Mouse (Mus musculus) lung, embryonic 16.5 days (tissue): Measurements from ENCODE around the gene Mitf. TPM values are rescaled to one million over a fixed set of nuclear protein-coding genes. Genes with fewer than 3 reads are reported as not detected.
A peak's percentile ranks its signal among the peaks of the same experiment; 100 is the strongest.

Experiments used
- ATAC-seq: fragments of 200-750 bp; cut with Nextera tagmentation; 2 replicates; pipeline ENCODE4 v1.8.0; 2017; ENCODE audit warnings: low read depth, mild to moderate bottlenecking, moderate library complexity
- H3K27ac ChIP-seq: fragments of 300-500 bp; sonication (generic); 2 replicates; pipeline ENCODE4 v1.5.1; 2014; ENCODE audit warnings: mild to moderate bottlenecking, control low read depth, low read length
- H3K27me3 ChIP-seq: fragments of 300-500 bp; sonication (generic); 2 replicates; pipeline ENCODE4 v1.6.1; 2014; ENCODE audit warnings: low read depth, low read length, mixed read lengths; ENCODE audit not compliant: control insufficient read depth, insufficient read depth
- H3K36me3 ChIP-seq: fragments of 300-500 bp; sonication (generic); 2 replicates; pipeline ENCODE4 v1.6.1; 2014; ENCODE audit warnings: low read length; ENCODE audit not compliant: control insufficient read depth, insufficient read depth
- H3K4me1 ChIP-seq: fragments of 300-500 bp; sonication (generic); replicated peaks from 2 replicates; pipeline ENCODE4 v1.6.1; 2014; ENCODE audit warnings: low read length, mixed read lengths; ENCODE audit not compliant: control insufficient read depth, insufficient read depth
- H3K4me2 ChIP-seq: fragments of 300-500 bp; sonication (generic); 2 replicates; pipeline ENCODE4 v1.6.1; 2014; ENCODE audit warnings: low read depth, low read length, control low read depth
- H3K4me3 ChIP-seq: fragments of 300-500 bp; sonication (generic); 2 replicates; pipeline ENCODE4 v1.5.1; 2014; ENCODE audit warnings: mild to moderate bottlenecking, low read length, control low read depth
- H3K9ac ChIP-seq: fragments of 300-500 bp; sonication (generic); 2 replicates; pipeline ENCODE4 v1.6.1; 2014; ENCODE audit warnings: low read length, control low read depth
- H3K9me3 ChIP-seq: fragments of 300-500 bp; sonication (generic); 2 replicates; pipeline ENCODE4 v1.6.1; 2016; ENCODE audit warnings: low read length; ENCODE audit not compliant: control insufficient read depth
- WGBS: fragments of 180-500 bp; shearing (Covaris S2); extraction: QIAGEN DNeasy Blood & Tissue Kit; methylation state at CpG from one replicate; pipeline ENCODE4 v1.1.7; 2014; 5-methylcytosine and 5-hydroxymethylcytosine counted together
- polyA plus RNA-seq: library from polyadenylated mRNA; unstranded; fragments of >200 nt; fragmentation: Nextera tagmentation; extraction: Ambion mirVana; gene quantifications from 2 replicates; pipeline ENCODE4 v1.2.1, GENCODE M21; 2015

The Mitf gene
- polyA plus RNA-seq, 1 experiment from 2014 or later = 2.3 TPM

DNA sequence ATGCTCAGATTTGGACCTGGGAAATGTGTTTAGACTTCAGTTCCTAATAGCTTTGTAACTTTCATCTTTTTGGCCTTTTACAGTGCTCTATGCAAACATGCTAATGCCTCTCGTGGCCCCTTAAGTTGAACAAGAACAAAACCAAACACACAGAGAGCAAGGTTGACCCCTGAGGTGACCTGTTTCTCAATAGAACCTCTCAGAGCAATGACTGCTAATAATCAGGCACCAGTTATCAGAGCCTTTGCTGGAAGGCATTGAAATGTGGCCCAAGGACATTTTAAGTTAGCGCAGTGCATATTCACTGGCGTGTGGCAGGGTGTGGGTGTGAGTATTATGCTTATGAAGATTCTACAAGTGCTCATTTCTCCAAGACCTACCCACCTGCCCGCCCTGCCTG lies 194.7 kb downstream of the Mitf start:
- no peaks in the 10 kb centered on the region for H3K27me3 ChIP-seq
- WGBS = 37% methylated on average over 4 of the region's 4 CpGs

GRCm38 (mm10) chr6:98003114-98003513 lies 196.3 kb downstream of the Mitf start:
- no peaks in the 10 kb centered on the region for H3K27me3 ChIP-seq
- H3K4me1 ChIP-seq = peaks cover 2% of the 10 kb centered on the region
- H3K9me3 ChIP-seq = no peaks in the 10 kb centered on the region
- WGBS = 24% methylated on average over 3 of the region's 3 CpGs
- ATAC-seq = peak; percentile 26; the same call in 1 of the 2 replicates
- no peak overlapping the region for H3K4me2 ChIP-seq
- no peak overlapping the region for H3K4me3 ChIP-seq
- H3K36me3 ChIP-seq = no peaks in the 10 kb centered on the region
- no peak overlapping the region for H3K27ac ChIP-seq
- H3K9ac ChIP-seq = no peak overlapping the region

More for the DNA sequence above, 194.7 kb downstream of the Mitf start:
- no peak overlapping the region for H3K9ac ChIP-seq
- no peaks in the 10 kb centered on the region for H3K9me3 ChIP-seq
- no peak overlapping the region for H3K4me3 ChIP-seq
- H3K4me2 ChIP-seq = no peak overlapping the region
- no peak overlapping the region for H3K27ac ChIP-seq
- no peaks in the 10 kb centered on the region for H3K36me3 ChIP-seq
- peak; percentile 70 for ATAC-seq
- H3K4me1 ChIP-seq = peaks cover 2% of the 10 kb centered on the region

DNA sequence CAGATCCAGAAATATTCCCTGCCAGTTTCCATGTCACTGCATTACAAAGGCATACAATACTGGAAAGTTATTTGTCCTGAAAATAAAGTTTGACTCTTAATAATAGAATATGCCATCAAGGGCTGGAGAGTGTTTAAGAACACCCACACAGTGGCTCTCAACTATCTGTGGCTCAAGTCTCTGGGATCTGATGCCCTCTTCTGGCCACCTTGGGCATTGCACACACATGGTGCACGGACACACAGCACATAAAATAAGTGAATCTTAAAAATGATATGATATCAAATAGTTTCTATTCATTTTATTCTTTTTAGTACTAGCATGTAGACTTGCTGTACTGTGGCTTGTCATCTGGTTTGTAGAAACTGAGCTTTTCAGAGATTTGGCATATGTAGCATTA lies 198.7 kb downstream of the Mitf start:
- Histone ChIP-seq H3K9me3 (no peaks in the 10 kb centered on the region), H3K9ac (no peak overlapping the region), H3K36me3 (no peaks in the 10 kb centered on the region), H3K27me3 (no peaks in the 10 kb centered on the region), H3K4me2 (no peak overlapping the region), H3K4me1 (peaks cover 2% of the 10 kb centered on the region; the same call in 1 of the 2 replicates), H3K27ac (no peak overlapping the region), H3K4me3 (no peak overlapping the region)
- ATAC-seq = no peak
- WGBS = 72% methylated on average over 1 of the region's 1 CpGs

DNA sequence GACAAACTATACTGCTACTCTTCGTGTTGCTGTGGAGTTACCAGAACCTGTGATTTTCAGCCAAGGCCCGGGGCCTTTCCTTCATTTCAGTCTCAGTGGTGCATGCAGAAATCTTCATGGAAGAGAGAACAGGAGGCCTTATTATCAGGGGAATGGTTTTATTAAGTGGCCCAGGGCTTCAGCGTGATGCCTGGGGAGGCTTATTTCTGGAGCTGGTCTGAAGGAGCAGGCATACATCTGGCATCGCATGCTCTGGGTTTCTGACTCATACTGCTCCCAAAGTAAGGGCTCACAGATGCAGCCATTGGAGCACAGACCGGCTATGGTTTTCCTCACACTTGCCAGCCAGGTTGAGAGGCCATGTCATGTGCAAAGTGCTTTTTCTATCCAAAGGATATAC lies 208.2 kb downstream of the Mitf start:
- Histone ChIP-seq H3K4me3 (no peak overlapping the region), H3K9me3 (no peaks in the 10 kb centered on the region), H3K9ac (no peak overlapping the region), H3K4me2 (no peak overlapping the region), H3K27ac (no peak overlapping the region), H3K4me1 (no peaks in the 10 kb centered on the region), H3K27me3 (no peaks in the 10 kb centered on the region), H3K36me3 (no peaks in the 10 kb centered on the region)
- ATAC-seq = no peak
- WGBS = 85% methylated on average over 5 of the region's 5 CpGs

DNA sequence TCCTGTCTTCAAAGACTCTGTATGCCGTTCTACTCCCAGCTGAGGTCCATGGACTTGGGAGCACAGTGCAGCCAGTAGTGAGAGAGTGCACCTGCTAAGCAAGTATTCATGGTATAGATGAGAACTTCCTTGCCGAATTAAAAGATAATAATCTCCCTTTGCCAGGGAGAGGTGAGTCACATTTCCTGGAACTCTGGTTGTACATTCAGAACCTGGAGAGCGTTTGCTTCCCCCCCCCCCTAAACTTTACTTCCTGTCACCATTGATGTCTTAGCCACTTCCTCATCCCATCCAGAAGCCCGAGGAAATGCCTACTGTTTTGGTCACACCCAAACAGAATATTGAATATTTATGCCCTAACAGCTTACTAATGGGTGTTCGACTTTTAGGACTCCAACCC lies 209.0 kb downstream of the Mitf start:
- no peaks in the 10 kb centered on the region for H3K9me3 ChIP-seq
- H3K4me3 ChIP-seq = no peak overlapping the region
- H3K4me1 ChIP-seq = no peaks in the 10 kb centered on the region
- WGBS = 61% methylated on average over 5 of the region's 5 CpGs
- H3K36me3 ChIP-seq = no peaks in the 10 kb centered on the region
- no peak for ATAC-seq
- no peak overlapping the region for H3K27ac ChIP-seq
- no peak overlapping the region for H3K9ac ChIP-seq
- H3K27me3 ChIP-seq = no peaks in the 10 kb centered on the region
- no peak overlapping the region for H3K4me2 ChIP-seq

DNA sequence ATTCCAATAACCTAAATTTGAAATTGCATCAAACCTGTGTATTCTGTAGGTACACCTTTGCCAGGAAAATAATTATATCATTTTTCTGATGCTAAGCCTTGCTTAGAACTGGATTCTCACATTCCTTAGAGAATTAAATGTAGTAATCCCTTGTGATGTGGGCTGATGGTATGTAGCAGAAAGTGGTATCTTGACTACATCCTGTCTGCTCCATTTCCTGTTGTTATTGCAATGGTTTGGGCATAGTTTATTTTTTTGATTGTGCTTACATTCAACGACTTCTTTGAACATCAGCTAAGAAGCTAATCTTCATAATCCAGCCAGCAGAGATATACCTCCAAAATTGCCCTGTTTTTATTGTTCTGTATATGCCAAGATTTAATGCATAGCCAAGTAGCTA lies 217.0 kb downstream of the Mitf start:
- no peak for ATAC-seq
- Histone ChIP-seq H3K4me1 (no peaks in the 10 kb centered on the region), H3K4me3 (no peak overlapping the region), H3K9me3 (no peaks in the 10 kb centered on the region), H3K27me3 (no peaks in the 10 kb centered on the region), H3K27ac (no peak overlapping the region), H3K36me3 (no peaks in the 10 kb centered on the region), H3K9ac (no peak overlapping the region), H3K4me2 (no peak overlapping the region)
- WGBS = 27% methylated on average over 1 of the region's 1 CpGs

DNA sequence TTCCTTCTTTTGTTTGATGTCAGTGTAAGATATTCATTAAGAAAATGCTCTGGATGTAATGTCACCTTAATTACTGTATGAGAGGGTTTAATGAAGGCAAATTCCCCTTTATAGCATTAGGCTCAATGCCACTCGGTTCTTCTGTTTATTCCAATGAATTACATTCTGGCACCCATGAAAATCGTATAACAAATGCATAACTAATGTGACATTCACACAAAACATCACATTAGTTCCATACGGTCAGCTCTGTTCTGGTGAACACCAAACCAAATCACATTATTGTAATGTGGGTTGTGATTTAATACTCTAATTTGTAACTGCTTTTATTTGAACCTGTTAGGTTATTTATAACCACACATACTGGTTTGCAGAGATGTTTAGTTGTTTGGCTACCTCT lies 231.7 kb downstream of the Mitf start:
- ATAC-seq = no peak
- no peak overlapping the region for H3K9ac ChIP-seq

DNA sequence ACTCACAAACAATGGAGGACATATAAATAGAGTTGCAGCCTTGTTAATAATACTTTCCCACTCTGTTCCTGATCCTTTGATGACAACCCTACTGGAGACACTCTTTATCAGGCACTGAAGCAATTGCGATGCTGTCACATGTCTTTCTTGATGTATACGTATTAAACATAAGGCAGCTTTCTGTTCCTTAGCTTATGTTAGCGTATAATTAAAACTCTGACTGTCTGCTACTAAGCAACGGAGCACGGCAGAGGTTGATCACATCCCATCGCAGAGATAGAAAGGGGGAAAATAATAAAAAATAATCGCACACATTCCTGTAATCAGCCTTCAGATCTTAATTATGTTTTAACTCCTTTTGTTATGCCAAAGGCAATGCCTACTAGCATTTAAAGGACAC lies 234.9 kb downstream of the Mitf start:
- 83% methylated on average over 7 of the region's 7 CpGs for WGBS
- H3K27ac ChIP-seq = no peak overlapping the region
- ATAC-seq = no peak
- no peaks in the 10 kb centered on the region for H3K9me3 ChIP-seq
- no peak overlapping the region for H3K4me3 ChIP-seq
- no peak overlapping the region for H3K9ac ChIP-seq
- H3K27me3 ChIP-seq = no peaks in the 10 kb centered on the region
- no peaks in the 10 kb centered on the region for H3K36me3 ChIP-seq
- no peak overlapping the region for H3K4me2 ChIP-seq
- H3K4me1 ChIP-seq = no peaks in the 10 kb centered on the region

More for the DNA sequence above, 231.7 kb downstream of the Mitf start:
- Histone ChIP-seq H3K36me3 (no peaks in the 10 kb centered on the region), H3K9me3 (no peaks in the 10 kb centered on the region), H3K27me3 (no peaks in the 10 kb centered on the region), H3K4me2 (no peak overlapping the region), H3K27ac (no peak overlapping the region), H3K4me1 (no peaks in the 10 kb centered on the region), H3K4me3 (no peak overlapping the region)
- WGBS = 69% methylated on average over 3 of the region's 3 CpGs

DNA sequence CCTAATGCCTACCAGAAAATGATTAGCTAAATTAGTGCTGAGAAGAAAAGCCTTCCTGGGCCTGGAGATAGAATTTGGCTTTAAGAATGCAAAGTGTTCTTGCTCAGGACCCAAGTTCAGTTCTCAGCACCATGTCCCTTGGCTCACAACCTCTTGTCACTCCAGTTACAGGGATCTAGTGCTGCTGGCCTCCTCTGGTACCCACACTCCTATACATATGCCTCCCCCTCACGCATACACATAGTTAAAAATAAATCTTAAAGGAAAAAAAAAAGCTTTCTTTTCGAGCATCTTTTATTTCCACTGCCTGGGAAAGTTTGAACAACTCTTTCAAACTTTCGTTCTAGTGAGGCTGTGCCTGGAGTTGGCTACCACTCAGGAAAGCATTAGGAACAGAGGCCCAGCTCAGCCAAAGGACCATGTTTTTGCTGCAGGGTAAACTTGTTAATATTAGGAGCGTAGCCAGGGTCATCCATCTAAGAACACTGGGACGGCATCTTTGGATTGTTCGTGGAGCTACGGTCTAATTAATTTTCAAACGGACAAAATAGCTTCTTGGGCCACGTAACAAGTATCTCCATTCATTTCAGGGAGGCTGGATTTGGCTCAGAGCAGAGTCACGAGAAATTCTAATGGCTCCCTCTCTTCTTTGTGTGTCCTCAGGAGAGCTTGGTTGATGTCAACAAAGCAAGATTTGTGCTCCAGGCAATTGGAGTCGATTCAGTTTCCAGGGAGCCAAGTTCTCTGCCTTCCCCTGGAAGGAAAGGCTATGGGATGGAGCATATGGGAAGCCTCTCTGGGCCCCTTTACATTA lies 239.7 kb downstream of the Mitf start:
- Histone ChIP-seq H3K27ac (peak overlapping the region; percentile 21; the same call in 1 of the 2 replicates), H3K27me3 (no peaks in the 10 kb centered on the region), H3K9me3 (no peaks in the 10 kb centered on the region), H3K4me2 (no peak overlapping the region), H3K9ac (no peak overlapping the region), H3K36me3 (no peaks in the 10 kb centered on the region), H3K4me3 (no peak overlapping the region), H3K4me1 (no peaks in the 10 kb centered on the region; the same call in 1 of the 2 replicates)
- ATAC-seq = peak; percentile 49; the same call in 1 of the 2 replicates
- 44% methylated on average over 11 of the region's 11 CpGs for WGBS
